Mouse (Mus musculus) retina, embryonic 14.5 days (tissue): ENCODE measurements around the gene Ggta1.
"Not testable (repeated sequence)": the region's sequence is repeated elsewhere in the genome, so short reads cannot be mapped to it uniquely, and the experiment has no call there.

ENCODE experiments used
- DNase-seq: peaks from one replicate; pipeline ENCODE4 v3.0.0-alpha.2; 2015; ENCODE audit warnings: low spot score

Gene Ggta1

GRCm38 (mm10) chr2:35460378-35460880 lies 2.6 kb downstream of the Ggta1 start:
- no peak for DNase-seq

GRCm38 (mm10) chr2:35459316-35459715 lies 3.7 kb downstream of the Ggta1 start:
- no peak for DNase-seq

GRCm38 (mm10) chr2:35458421-35458820 lies 4.6 kb downstream of the Ggta1 start:
- DNase-seq: no peak

- DNase-seq: no peak
These were observed 9.3 kb downstream of the Ggta1 start for GRCm38 (mm10) chr2:35453736-35454135.

GRCm38 (mm10) chr2:35452695-35453094 lies 10.3 kb downstream of the Ggta1 start:
- not testable (repeated sequence) for DNase-seq

- no peak for DNase-seq
These were observed 11.5 kb downstream of the Ggta1 start for GRCm38 (mm10) chr2:35451484-35452050.

GRCm38 (mm10) chr2:35450856-35451255 lies 12.2 kb downstream of the Ggta1 start:
- no peak for DNase-seq

- no peak for DNase-seq
These were observed 13.1 kb downstream of the Ggta1 start for GRCm38 (mm10) chr2:35449687-35450622.

- no peak for DNase-seq
These were observed 13.9 kb downstream of the Ggta1 start for GRCm38 (mm10) chr2:35448914-35449670.

- no peak for DNase-seq
These were observed 14.7 kb downstream of the Ggta1 start for GRCm38 (mm10) chr2:35448215-35448913.

- no peak for DNase-seq
These were observed 15.6 kb downstream of the Ggta1 start for GRCm38 (mm10) chr2:35447453-35447852.

GRCm38 (mm10) chr2:35446798-35447197 lies 16.2 kb downstream of the Ggta1 start:
- DNase-seq: no peak

GRCm38 (mm10) chr2:35446300-35446699 lies 16.7 kb downstream of the Ggta1 start:
- DNase-seq: no peak

- no peak for DNase-seq
These were observed 17.4 kb downstream of the Ggta1 start for GRCm38 (mm10) chr2:35445610-35446009.

GRCm38 (mm10) chr2:35444764-35445262 lies 18.2 kb downstream of the Ggta1 start:
- DNase-seq: no peak

- no peak for DNase-seq
These were observed 18.9 kb downstream of the Ggta1 start for GRCm38 (mm10) chr2:35443981-35444763.

- no peak for DNase-seq
These were observed 19.7 kb downstream of the Ggta1 start for GRCm38 (mm10) chr2:35443325-35443724.

GRCm38 (mm10) chr2:35442079-35442478 lies 21.0 kb downstream of the Ggta1 start:
- DNase-seq: no peak

- no peak for DNase-seq
These were observed 21.6 kb downstream of the Ggta1 start for GRCm38 (mm10) chr2:35441419-35441818.

GRCm38 (mm10) chr2:35440480-35440879 lies 22.6 kb downstream of the Ggta1 start:
- no peak for DNase-seq

GRCm38 (mm10) chr2:35437796-35438195 lies 25.2 kb downstream of the Ggta1 start:
- DNase-seq: no peak
